Mouse (Mus musculus) CD4-positive helper T cell, adult 2 months (primary cell): ENCODE data around the gene Trp53bp1.
A peak's percentile ranks its signal among the peaks of the same experiment; 100 is the strongest.

ENCODE experiments used
- DNase-seq: peaks from one replicate; pipeline ENCODE4 v3.0.0-alpha.2; 2012; ENCODE audit warnings: low read depth, missing footprints, low spot score

The Trp53bp1 gene

DNA sequence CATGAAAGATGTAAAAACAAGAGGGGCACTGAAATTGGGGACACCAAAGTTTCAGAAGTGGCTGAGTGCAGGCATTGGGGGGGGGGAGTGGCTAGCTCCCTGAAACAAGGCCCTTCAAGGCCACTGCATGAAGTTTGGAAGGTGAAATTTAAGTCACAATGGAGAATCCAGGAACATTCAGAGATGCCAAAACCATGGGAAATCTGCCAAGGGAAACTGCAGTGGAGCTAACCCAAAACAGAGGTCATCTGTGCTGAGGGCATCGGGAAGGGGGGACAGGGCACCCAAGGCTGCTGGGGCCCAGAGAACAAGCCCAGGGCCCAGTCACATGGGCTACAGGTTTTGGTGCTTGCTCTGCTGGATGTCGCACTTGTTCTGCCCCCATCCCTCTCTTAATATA is 21.4 kb downstream of the Trp53bp1 start:
- DNase-seq = no peak

DNA sequence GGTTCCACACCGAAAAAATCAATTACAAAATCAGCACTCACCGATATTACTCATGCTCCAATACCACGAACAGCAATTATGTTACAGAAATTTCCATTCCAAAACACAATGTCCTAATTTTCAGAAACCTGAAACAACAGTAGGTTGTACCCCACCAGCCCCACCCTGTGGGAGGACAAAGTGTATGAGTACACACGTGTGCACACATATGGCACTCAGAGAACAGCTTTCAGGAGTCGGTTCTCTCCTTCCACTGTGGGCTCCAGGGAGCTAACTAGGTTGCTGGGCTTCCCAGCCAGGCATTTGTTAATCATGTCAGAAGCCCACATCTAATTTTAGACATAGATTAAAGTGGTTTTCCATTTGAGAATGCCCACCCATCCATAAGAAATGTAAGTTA is 27.1 kb downstream of the Trp53bp1 start:
- no peak for DNase-seq

DNA sequence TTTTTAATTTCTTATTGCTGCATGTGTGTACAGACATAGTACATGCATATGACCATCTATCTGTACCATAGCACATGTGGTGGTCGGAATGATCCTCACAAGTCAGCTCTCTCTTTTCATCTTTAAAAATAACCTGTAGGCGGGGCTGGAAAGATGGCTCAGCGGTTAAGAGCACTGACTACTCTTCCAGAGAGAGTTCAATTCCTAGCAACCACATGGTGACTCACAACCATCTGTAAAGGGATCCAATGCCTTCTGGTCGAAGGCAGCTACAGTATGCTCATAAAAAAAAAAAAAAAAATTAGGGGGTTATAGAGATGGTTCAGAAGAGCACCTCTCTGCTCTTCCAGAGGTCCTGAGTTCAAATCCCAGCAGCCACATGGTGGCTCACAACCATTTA is 31.8 kb downstream of the Trp53bp1 start:
- no peak for DNase-seq

DNA sequence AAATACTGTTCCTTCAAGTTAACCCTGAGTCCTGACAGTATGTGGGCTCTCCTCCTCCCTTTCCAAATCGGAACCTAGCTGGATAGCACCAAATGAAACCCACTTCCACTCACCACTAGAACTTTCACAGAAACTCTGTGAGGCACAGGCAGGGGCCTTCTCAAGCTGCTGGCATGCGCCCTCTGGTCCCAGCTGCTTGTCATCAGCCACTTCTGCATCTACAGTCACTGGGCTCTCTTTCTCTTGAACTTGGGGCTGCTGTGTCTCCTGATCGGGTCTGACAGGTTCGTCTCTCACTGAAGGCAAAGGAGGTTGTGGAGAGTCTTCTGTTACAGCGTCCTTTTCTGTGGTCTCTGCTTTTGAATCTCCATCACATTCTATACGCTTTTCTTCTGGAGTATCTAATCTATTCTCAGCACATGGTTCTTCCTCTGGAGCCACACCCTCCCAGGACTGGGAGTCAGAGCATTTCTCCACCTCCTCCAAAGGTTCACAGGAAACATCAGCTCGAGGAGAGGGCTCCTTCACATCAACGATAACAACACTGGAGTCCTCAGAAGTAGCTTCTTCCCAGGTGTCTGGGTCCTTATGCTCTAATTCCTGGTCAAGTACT is 35.6 kb downstream of the Trp53bp1 start:
- DNase-seq = no peak

DNA sequence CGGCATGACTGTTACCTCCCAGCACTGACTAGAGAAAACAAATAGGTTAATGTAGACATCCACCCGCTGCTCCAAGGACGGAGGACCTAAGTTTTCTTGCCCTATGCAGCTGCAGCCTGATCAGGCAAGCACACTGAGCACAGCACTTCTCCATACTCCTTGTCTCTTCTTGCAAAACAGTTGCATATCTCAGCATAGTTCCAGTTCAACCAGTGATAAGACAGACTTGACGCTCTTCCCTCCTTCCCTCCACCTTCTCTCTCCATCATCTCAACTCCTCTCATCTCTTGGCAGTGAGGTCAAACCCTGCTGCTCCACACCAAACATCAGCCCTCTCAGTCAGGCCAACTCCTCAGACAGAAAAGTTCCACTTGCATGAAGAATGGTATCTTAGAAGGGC is 43.1 kb downstream of the Trp53bp1 start:
- DNase-seq = no peak

DNA sequence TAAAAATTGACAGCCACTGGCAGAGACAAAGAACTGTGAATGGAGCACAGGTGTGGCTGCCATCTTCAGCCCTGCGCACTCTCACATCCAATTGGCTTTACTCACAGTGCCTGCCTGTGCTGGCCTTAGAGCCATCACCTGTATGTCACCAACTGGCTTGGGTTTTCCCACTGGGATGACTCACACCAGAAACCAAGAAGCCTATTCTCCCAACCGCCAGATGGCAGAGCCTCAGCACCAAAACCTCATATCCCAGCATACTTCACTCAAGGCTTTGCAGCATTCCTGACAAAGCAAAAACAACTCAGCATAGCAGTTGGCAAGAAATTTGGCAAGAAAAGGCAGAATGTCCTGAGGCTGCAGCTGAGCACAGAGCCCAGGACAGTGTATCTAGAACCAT is 48.2 kb downstream of the Trp53bp1 start:
- DNase-seq = no peak

DNA sequence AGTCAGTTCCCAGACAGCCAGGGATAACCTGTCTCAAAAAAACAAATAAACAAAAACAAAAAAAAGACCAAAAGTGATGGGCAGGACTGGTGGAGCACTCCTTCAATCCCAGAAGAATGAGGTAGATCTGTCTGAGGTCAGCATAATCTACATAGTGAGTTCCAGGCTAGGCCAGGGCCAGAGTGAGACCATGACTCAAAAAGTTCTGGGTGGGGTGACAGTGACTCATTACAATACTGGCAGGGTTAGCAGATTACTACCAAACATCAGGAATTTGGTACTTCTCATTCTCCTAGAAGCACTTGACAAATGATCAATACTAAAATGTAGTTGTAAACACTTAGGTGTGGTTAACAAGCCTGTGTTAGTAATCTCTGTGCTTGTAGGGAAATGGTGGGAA is 51.2 kb downstream of the Trp53bp1 start:
- DNase-seq = no peak

DNA sequence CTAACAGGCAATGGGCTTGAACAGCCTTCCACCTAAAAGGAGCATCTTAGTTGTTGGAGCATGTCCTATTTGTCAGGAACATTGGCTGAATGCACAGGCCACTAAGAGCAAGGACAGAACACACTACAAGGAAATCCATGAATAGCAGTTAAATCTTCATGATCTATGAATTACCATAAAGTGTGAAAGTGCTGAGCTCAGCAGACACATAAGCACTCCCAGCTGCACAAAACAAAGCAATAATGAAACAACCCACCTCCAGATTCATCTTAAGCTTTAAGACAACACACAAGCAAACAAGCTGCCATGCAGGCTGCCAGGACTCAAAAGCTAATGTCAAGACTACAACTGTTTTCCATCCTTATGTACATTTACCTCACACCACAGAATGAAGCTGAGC is 52.0 kb downstream of the Trp53bp1 start:
- no peak for DNase-seq

DNA sequence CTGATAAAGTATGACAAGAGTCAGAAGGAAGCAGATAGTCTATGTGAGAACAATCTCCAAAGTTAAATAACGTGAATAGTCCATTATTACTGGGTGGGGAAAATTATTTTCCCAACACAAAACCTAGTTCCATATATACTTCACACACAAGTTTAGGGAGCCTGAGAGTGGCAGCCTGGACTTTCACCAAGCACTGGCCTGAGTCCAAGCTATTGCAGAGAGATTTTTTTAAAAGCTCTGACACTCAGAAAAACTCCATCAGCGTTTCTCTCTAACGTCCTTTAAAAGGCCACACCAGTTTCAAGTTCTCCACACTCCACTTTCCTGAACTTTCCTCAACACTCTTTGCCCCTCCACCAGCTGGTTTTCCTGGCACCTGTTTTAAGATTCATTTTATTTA is 56.7 kb downstream of the Trp53bp1 start:
- DNase-seq = no peak

DNA sequence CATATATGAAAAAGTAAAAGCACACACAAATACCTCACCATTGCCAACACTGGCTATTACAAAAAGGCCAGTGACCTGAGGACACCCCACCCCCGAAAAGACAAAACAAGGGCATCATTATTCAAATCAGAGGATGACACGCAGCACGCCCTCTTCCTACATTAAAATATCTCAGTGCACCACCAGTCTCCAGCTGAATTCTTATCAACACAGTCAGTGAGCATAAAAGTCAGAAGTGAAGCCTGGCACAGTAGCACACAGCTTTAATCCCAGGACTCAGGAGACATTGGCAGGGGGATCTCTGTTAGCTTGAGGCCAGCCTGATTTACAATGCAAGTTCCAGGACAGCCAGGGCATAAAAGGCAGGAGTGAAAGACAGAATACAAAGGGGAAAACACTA is 64.7 kb downstream of the Trp53bp1 start:
- no peak for DNase-seq

DNA sequence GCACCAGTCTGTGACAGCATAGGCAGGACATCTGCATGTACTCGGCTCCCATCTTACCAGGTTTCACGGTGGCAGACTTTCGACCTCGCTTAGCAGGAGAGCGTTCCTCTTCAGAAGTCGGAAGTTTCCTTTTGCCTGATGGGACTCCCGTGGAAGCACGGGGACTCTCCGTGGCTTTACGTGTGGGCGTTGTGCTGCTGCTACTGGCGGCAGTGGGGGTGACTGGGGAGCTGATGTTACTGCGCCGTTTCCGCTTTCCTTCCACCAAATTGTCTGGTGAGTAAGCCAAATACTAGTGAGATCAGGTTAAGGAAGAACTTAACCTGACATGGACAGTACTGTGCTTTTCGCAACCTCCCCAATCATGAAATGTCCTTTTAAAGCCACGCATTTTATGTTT is 66.9 kb downstream of the Trp53bp1 start:
- DNase-seq = no peak

DNA sequence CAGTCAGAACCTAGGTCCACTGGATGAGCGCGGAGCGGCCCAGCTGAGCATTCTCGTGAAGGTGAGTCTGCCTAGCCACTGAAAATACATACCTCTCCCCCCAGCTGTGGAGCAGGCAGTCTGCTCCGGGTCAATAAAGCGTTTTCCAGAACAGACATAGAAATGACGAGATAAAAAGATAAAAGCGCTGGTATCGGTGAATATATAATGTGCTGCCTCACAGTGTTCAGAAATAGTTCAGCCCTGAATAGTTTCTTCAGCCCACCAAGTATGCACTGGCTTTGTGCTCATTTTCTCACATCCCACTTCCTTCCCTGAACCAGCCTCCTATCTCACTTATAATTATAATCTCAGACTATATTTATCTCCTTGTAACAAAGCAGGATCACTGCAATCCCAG is 75.7 kb downstream of the Trp53bp1 start:
- no peak for DNase-seq

DNA sequence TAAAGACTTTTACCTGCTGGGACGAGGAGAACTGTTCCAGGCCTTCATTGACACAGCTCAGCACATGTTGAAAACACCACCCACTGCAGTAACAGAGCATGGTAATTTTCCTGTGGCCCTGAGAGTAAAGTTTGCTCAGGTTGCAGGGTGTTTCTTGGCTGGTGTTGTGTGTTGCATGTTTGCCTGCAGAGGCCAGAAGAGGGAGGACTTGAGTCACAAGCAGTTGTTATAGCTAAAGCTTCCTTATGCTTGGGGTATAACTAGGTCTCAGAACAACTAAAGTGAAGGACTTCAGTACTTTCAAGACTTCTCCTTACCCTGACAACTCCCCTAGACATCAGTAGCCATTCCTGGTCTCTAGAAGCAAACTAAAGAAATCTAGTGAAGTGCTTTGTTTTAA is 82.7 kb downstream of the Trp53bp1 start:
- no peak for DNase-seq

DNA sequence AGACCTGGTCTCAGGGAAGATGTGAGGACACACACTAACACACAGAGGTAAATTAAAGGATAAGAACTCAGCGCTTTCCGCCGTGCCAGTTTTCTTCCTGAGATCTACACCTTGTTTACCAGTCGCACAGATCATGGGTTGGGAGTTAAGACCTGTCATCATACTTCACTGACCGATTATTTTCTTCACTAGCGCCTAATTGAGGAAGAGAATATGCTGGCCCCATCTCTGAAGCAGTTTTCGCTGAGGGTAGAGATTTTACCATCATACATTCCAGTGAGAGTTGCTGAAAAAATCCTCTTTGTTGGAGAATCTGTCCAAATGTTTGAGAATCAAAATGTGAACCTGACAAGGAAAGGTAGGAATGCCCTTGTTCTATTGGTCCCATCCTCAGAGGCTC is 87.1 kb downstream of the Trp53bp1 start:
- no peak for DNase-seq

DNA sequence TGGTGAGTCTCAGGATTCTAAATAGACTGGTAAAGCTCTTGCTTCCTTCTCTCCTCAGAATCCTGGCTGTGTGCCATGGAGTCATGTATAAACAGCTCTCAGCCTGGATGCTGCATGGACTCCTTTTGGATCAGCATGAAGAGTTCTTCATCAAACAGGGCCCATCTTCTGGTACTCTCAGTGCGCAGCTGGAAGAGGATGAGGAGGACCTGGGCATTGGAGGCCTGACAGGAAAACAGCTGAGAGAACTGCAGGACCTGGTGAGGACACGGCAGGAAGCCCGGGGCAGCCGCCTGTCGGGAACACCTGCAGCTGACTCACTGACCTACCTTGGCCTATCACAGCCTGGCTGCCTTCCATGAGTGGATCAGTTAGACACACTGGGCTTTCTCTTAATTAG is 87.8 kb downstream of the Trp53bp1 start:
- DNase-seq = no peak

DNA sequence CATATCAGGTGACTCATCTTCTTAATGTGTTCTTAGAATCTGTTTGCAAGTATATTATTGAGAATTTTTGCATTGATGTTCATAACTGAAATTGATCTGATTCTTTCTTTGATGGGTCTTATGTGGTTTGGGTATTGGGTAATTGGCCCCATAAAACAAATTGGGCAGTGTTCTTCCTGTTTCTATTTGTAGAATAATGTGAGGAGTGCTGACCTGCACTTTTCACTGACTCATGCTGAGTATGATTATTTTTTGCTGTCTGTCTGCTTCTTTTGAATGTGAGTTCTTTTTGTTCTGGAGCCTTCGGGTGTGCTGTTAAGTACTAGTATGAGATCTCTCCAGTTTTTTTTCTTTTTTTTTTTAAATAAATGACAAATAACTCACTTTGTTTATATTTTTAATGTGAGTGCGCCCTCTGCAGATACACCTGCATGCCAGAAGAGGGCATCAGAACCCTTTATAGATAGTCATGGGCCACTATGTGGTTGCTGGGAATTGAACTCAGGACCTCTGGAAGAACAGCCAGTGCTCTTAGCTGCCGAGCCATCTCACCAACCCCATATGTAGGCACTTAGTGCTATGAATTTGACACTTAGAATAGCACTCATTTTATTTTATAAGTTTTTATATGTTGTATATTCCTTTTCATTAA is 92.3 kb downstream of the Trp53bp1 start:
- DNase-seq = peak; percentile 10

DNA sequence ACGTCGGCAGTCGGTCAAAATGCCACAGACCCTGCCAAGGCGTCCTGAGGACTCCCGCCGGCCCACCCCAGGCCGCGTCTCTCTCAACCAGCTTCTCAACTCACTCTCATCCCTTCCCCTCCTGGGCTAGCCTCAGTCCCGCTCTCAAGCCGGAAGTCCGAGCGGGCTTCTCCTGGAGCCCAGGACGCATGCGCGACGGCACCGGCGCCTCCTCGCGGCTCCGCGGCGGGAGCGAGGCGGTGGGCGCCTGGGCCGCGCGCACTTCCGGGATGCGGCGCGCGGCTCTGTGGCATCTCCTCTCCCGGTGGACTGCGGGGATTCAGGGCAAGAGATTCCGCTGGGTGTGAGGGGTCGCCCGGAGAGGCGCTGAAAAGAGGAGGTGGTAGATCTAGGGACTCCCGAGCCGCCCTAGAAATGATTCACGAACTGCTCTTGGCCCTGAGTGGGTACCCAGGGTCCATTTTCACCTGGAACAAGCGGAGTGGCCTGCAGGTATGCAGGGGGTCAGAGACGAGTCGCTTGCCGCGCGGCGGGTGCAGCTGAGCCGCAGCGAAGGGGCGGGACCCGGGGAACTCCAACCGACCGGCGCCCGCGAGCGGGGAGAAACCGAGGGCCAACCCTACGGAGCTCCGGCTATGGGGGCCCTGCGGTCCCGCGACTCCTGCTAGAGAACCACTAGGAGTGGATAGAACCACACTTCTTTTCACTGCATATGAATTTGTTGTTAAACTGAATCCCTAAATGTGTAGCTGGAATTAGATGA is 100.0 kb downstream of the Trp53bp1 start, which contains the start of gene Zscan29:
Zscan29 (minus strand) TSS at position 146 of the 763 bp plus-strand sequence.
- DNase-seq = peak; percentile 92

DNA sequence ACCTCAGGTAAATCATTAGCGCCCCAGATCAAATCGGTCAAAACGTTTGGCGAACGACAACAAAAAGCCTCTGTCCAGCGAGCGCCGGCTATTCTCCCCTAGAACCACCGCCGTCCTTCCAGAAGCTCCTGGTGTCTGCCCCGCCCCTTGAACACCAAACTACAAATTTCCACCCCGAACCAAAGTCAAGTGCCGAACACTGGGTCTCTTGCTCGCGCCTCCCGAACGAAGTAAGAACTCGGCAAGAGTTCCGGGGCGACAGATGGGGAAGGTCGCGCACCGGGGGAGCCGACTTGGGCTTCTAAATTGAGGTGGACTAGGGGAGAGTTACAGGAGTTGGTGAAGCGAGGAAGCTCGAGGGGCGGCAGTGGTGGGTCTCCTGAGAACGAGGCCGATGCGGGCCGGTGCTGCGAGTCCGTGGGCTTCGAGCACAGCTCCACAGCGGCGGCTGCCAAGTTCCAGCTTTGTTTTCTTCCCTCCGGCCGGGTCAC is 100.7 kb downstream of the Trp53bp1 start, which contains the start of gene Tubgcp4:
Tubgcp4 (plus strand) TSS at position 174 of the 491 bp plus-strand sequence.
- peak; percentile 63 for DNase-seq

DNA sequence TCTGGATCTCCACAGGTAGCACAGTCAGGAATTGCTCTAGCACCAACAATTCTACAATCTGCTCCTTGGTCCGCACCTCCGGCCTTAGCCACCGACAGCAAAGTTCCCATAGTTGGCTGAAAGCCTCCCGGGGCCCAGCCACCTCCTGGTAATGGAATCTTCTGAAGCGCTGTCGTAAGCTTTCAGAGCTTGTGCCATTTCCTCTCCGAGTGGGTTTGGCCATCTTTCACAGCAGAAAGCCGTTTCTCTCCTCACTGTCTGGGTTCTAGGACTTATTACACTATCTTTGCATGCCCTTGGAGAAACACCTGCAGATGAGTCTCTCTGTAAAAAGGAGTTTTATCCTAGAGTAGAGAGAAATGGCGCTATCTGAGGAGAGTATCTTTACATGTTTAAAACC is 101.3 kb downstream of the Trp53bp1 start:
- peak; percentile 49 for DNase-seq

DNA sequence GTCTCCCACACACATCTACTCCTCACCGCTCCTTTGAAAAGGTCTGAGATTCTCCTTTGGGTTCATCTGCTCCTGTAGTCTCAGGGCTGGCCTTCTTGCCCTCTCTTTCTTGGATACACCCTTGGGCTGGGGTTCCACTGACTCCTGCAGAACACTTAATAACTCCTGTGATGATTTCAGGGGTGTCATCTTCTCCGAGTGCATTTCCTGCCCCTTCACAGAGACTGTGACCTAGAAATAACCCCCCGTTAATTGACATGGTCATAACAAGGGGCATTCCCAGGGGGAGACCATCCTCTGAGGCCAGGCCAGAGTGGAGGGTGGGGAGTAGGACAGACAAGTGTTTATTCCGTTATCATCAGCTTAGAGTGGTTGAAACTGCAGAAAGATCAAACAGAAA is 102.0 kb downstream of the Trp53bp1 start:
- peak; percentile 11 for DNase-seq

DNA sequence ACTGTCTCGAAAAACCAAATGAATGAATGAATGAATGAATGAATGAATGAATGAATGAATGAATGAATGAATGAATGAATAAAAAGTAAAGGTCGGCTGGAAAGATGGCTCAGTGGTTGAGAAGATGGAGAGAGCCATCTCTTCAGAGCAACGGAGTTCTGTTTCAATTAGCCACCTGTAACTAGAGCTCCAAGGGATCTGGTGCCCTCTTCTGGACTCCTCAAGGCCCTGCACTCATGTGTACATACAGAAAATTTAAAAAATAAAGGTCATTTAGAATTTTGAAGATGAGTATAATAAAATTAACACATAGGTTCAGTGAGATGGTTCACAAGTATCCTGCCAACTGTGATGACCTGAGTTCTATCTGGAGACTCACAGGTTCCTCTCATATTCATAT is 118.1 kb downstream of the Trp53bp1 start:
- DNase-seq = no peak

DNA sequence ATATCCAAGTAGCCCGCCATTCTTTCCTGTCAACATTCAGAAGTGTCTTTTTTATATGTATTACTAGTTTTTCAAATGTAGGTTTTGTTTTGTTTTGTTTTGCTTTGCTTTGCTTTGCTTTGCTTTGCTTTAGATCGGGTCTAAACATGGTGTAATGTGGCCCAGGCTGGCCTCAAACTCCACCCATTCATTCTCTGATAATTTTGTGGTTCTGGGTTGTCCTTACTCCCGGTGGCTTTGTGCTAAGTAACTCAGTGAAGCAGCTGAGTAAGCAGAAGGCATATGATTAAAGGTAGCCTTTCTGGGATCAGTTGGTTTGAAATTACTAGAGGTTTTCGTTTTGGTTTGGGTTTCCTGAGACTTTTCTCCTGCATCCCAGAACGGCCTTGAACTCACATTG is 121.5 kb downstream of the Trp53bp1 start:
- DNase-seq = no peak
